Mouse (Mus musculus) limb, embryonic 15.5 days (tissue): ENCODE data around the gene Lmo2. TPM values are rescaled to one million over a fixed set of nuclear protein-coding genes. Genes with fewer than 3 reads are reported as not detected.

Experiments used
- ATAC-seq: fragments of 200-750 bp; cut with Nextera tagmentation; 2 replicates; pipeline ENCODE4 v1.8.0; 2017; ENCODE audit warnings: low read depth, moderate TSS enrichment; ENCODE audit not compliant: insufficient number of reproducible peaks, low FRiP score, low TSS enrichment
- H3K27ac ChIP-seq: fragments of 300-500 bp; sonication (generic); 2 replicates; pipeline ENCODE4 v1.5.1; 2015; ENCODE audit warnings: moderate library complexity, mild to moderate bottlenecking, inconsistent platforms
- H3K27me3 ChIP-seq: fragments of 300-500 bp; sonication (generic); 2 replicates; pipeline ENCODE4 v1.6.1; 2015; ENCODE audit warnings: inconsistent platforms
- H3K36me3 ChIP-seq: fragments of 300-500 bp; sonication (generic); 2 replicates; pipeline ENCODE4 v1.6.1; 2015; ENCODE audit warnings: inconsistent platforms
- H3K4me1 ChIP-seq: fragments of 300-500 bp; sonication (generic); 2 replicates; pipeline ENCODE4 v1.6.1; 2015; ENCODE audit warnings: inconsistent platforms
- H3K4me2 ChIP-seq: fragments of 300-500 bp; sonication (generic); 2 replicates; pipeline ENCODE4 v1.6.1; 2015; ENCODE audit warnings: mild to moderate bottlenecking, inconsistent platforms
- H3K4me3 ChIP-seq: fragments of 300-500 bp; sonication (generic); 2 replicates; pipeline ENCODE4 v1.5.1; 2015; ENCODE audit warnings: mild to moderate bottlenecking, inconsistent platforms
- H3K9ac ChIP-seq: fragments of 300-500 bp; sonication (generic); 2 replicates; pipeline ENCODE4 v1.6.1; 2015; ENCODE audit warnings: inconsistent platforms
- H3K9me3 ChIP-seq: fragments of 300-500 bp; sonication (generic); 2 replicates; pipeline ENCODE4 v1.6.1; 2016; ENCODE audit warnings: inconsistent platforms
- WGBS: fragments of 180-500 bp; shearing (Covaris S2); methylation state at CpG from one replicate; pipeline ENCODE4 v1.1.7; 2015; 5-methylcytosine and 5-hydroxymethylcytosine counted together
- polyA plus RNA-seq: library from polyadenylated mRNA; unstranded; fragments of >200 nt; fragmentation: Nextera tagmentation; extraction: Ambion mirVana; gene quantifications from 2 replicates; pipeline ENCODE4 v1.2.1, GENCODE M21; 2015

Gene Lmo2
- polyA plus RNA-seq, 1 experiment from 2014 or later, result 16.4 TPM

DNA sequence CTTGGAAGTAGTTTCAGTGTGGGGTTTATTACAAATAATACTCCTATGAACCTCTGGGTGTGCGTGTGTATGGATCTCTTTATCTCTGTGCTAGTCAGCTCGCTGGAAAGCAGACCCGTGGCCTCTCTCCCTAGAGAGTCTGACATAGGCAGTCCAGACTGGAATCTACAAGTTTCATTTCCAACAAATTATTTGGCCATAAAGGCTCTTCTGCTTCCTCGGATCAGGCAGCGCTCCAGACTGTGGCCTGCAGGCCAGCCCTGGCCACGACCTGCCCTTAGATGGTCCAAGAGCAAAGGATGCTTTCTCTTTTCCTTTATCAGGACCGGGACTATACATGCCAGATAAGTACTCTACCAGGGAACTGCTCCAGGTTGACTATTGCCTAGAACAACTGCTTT, 26.3 kb upstream of the Lmo2 start:
- H3K27ac ChIP-seq, result 0 out of 2 replicates have a peak overlapping the region, but pooled peaks have one; percentile 13
- WGBS, result 31% methylated on average over 7 of the region's 7 CpGs
- H3K4me2 ChIP-seq, result no peak overlapping the region
- H3K9ac ChIP-seq, result no peak overlapping the region
- no peaks in the 10 kb centered on the region for H3K9me3 ChIP-seq
- H3K4me1 ChIP-seq, result peaks cover 19% of the 10 kb centered on the region
- H3K4me3 ChIP-seq, result no peak overlapping the region
- H3K36me3 ChIP-seq, result no peaks in the 10 kb centered on the region
- ATAC-seq, result no peak
- no peaks in the 10 kb centered on the region for H3K27me3 ChIP-seq

DNA sequence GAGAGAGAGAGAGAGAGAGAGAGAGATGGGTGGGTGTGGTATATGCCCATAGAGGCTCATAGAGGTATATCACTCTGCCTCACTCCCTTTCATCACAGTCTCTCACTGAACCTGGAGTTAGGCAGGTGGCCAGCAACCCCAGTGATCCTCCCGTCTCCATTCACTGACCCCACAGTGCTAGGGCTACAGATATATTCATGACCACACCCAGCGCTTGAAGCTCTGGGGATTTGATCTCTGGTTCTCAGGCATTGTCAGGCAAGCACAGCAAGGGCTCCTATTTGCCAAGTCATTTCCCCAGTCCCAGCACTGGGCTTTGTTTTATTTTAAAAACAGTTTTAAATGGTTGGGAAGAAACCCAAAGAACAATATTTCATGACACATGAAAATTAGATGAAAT, 25.8 kb upstream of the Lmo2 start:
- Histone ChIP-seq H3K4me2 (no peak overlapping the region), H3K36me3 (no peaks in the 10 kb centered on the region), H3K4me3 (no peak overlapping the region), H3K27ac (no peak overlapping the region), H3K9me3 (no peaks in the 10 kb centered on the region), H3K27me3 (no peaks in the 10 kb centered on the region), H3K9ac (no peak overlapping the region), H3K4me1 (peaks cover 19% of the 10 kb centered on the region)
- no peak for ATAC-seq
- 49% methylated on average over 2 of the region's 2 CpGs for WGBS

DNA sequence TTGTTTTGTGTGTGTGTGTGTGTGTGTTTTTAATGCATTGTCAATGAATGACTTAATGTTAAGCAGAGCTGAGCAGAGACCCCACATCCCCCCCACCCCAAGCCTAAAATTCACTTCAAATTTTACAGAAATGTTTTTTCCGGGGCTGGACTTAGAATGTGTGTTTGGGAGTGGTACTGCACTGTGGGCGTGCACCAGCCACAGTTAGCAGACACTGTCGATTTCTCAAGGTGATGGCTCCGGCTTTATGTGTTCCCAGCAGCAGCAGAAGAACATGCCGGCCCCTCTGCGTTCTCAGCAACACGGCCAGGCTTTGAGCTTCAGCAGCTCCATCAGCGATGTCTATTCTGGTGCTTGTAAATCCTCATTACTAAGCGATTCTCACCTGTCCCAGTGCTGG, 25.3 kb upstream of the Lmo2 start:
- Histone ChIP-seq H3K9me3 (no peaks in the 10 kb centered on the region), H3K27me3 (no peaks in the 10 kb centered on the region), H3K4me2 (no peak overlapping the region), H3K36me3 (no peaks in the 10 kb centered on the region), H3K27ac (no peak overlapping the region), H3K4me1 (peaks cover 19% of the 10 kb centered on the region), H3K4me3 (no peak overlapping the region), H3K9ac (no peak overlapping the region)
- ATAC-seq, result no peak
- 46% methylated on average over 9 of the region's 9 CpGs for WGBS

DNA sequence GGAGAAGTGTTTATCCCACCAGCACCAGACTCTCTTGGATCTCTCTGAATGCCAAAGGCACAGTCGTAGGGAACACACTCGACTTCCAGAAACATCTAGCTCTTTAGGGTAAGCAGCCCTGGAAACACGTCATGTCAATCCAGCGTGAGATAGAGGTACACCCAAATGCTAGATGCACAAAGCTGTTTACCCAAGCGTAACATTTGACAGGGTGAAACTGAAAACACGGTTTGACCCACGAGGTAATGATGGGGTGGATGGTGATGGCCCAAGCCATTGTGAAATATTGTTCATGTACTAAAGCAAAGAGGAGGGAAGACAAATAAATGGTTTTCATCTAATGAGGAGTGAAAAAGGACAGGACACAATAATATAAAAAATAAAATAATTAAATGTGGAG, 23.5 kb upstream of the Lmo2 start:
- ATAC-seq, result no peak
- H3K27me3 ChIP-seq, result no peaks in the 10 kb centered on the region
- H3K4me2 ChIP-seq, result no peak overlapping the region
- H3K9ac ChIP-seq, result no peak overlapping the region
- H3K4me3 ChIP-seq, result no peak overlapping the region
- WGBS, result 74% methylated on average over 7 of the region's 7 CpGs
- no peak overlapping the region for H3K27ac ChIP-seq
- no peaks in the 10 kb centered on the region for H3K9me3 ChIP-seq
- no peaks in the 10 kb centered on the region for H3K36me3 ChIP-seq
- peaks cover 15% of the 10 kb centered on the region for H3K4me1 ChIP-seq

DNA sequence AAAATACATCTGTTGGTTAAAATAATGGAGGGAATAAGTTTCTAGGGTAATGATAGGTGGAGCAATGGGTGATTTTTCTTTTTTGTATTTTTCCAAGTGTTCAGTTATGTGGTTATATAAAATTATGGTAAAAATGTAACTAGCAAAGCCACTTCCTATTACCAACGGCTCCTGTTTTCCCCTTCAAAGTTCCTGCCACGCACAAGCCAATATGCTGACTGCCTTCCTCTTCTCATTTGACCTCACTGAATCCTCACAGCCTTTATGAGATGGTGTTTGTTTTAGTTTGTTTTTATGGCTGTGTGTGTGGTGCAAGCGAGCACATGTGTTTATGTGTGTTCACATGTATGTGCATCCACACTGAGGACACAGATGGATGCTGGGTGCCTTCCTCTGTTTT, 23.1 kb upstream of the Lmo2 start:
- Histone ChIP-seq H3K4me1 (peaks cover 15% of the 10 kb centered on the region), H3K4me3 (no peak overlapping the region), H3K9me3 (no peaks in the 10 kb centered on the region), H3K27ac (no peak overlapping the region), H3K9ac (no peak overlapping the region), H3K36me3 (no peaks in the 10 kb centered on the region), H3K27me3 (no peaks in the 10 kb centered on the region), H3K4me2 (no peak overlapping the region)
- ATAC-seq, result no peak
- WGBS, result 66% methylated on average over 3 of the region's 3 CpGs

DNA sequence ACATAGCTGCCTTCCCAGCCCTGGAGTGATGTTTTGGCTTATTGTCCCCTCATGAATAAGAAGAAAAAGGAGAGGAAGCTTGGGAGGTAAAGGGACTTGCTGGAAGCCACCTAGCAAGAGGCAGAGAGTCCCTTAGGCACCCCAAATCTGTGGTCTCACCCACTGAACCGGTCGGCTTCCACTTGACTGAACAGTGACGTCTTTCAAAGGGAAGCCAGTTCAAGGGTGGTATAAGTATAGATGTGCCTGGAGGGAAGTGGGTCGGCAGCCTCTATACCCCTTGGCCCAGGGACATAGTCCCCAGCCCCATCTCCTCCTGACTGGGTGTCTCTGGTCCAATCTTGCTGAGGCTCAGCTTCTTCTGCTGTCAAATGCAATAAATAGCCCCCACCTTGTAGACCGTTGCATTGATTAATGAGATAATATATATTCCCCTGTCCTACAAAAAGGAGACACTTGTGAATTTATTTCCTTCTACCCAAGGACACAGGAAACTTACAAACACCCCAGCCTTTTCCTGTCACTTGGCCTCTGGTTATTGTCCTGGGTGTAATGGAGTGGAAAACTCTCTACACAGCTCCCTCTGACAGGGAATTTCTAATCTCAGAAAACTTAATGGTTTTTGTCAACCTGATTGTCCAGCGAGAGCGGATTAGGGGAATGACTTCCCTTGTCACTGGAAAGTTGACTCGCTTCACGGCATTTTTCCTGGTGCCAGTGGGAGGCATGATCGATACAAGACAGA, 21.9 kb upstream of the Lmo2 start:
- Histone ChIP-seq H3K27ac (no peak overlapping the region), H3K9me3 (no peaks in the 10 kb centered on the region), H3K36me3 (no peaks in the 10 kb centered on the region), H3K4me3 (no peak overlapping the region), H3K9ac (no peak overlapping the region), H3K4me1 (peaks cover 7% of the 10 kb centered on the region), H3K27me3 (no peaks in the 10 kb centered on the region), H3K4me2 (no peak overlapping the region)
- ATAC-seq, result no peak
- WGBS, result 74% methylated on average over 10 of the region's 10 CpGs

DNA sequence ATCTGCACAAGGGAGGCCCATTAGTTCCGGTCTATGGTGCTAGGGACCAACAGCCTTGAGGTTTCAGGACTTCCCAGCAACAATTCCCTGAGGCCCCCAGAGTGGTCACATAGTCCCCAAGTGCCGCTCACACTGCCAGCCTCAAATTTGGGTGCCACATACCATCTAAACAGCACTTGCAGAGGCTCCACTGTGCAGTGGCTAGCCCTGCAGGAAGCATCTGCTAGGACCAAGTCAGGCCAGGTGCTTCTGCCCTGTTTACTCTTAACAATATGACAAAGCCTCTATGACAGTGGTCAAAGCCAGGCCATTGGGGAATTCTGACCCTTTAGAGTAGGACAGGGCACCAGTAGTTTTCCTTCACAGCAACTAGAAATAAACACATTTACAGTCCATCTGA, 21.1 kb upstream of the Lmo2 start:
- no peak for ATAC-seq
- Histone ChIP-seq H3K27me3 (no peaks in the 10 kb centered on the region), H3K9ac (no peak overlapping the region), H3K27ac (no peak overlapping the region), H3K36me3 (no peaks in the 10 kb centered on the region), H3K4me2 (no peak overlapping the region), H3K4me1 (0 out of 2 replicates have a peak, but pooled peaks cover 2% of the 10 kb centered on the region), H3K9me3 (no peaks in the 10 kb centered on the region), H3K4me3 (no peak overlapping the region)
- 87% methylated on average over 2 of the region's 2 CpGs for WGBS

DNA sequence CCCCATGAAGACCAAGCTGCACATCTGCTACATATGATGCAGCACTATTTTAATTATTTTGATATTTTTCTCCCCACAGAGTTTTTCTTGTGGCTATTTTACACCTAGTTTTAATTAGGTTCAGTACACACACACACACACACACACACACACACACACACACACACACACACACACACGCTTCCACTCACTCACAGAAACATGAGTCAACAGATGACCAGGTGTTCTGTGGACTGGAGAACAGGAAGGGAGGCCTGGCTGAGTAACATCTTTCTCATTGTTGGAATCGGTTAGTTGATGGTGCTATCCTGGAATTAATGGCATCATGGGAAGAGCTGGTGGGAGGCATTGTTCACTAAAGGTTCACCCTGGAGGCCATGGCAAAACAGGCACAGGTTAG, 20.1 kb upstream of the Lmo2 start:
- H3K4me2 ChIP-seq, result no peak overlapping the region
- no peaks in the 10 kb centered on the region for H3K9me3 ChIP-seq
- 69% methylated on average over 2 of the region's 2 CpGs for WGBS
- no peak overlapping the region for H3K4me3 ChIP-seq
- H3K9ac ChIP-seq, result no peak overlapping the region
- H3K36me3 ChIP-seq, result no peaks in the 10 kb centered on the region
- no peak for ATAC-seq
- H3K4me1 ChIP-seq, result no peaks in the 10 kb centered on the region
- no peak overlapping the region for H3K27ac ChIP-seq
- H3K27me3 ChIP-seq, result no peaks in the 10 kb centered on the region

DNA sequence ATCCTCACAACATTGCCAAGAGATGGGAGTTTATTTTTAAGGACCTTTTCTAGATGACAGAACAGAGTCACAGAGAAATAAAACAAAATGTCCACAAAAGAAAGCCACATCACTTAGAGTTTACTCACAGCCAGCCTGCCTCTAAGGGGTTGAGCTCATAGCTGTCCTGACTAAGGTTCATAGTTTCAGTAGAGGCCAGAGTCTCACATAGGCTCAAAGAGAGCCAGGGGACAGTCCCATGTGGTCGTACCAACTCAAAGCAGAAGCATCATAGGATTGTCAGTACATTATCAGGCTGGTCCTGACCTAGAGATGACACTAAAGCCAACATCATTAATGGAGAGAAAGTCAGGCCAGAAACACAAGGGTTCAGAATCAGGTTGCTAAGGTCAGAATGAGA, 19.2 kb upstream of the Lmo2 start:
- Histone ChIP-seq H3K4me3 (no peak overlapping the region), H3K4me2 (no peak overlapping the region), H3K9me3 (no peaks in the 10 kb centered on the region), H3K9ac (no peak overlapping the region), H3K4me1 (no peaks in the 10 kb centered on the region), H3K36me3 (no peaks in the 10 kb centered on the region), H3K27me3 (no peaks in the 10 kb centered on the region), H3K27ac (no peak overlapping the region)
- ATAC-seq, result no peak
- 74% methylated on average over 1 of the region's 1 CpGs for WGBS

DNA sequence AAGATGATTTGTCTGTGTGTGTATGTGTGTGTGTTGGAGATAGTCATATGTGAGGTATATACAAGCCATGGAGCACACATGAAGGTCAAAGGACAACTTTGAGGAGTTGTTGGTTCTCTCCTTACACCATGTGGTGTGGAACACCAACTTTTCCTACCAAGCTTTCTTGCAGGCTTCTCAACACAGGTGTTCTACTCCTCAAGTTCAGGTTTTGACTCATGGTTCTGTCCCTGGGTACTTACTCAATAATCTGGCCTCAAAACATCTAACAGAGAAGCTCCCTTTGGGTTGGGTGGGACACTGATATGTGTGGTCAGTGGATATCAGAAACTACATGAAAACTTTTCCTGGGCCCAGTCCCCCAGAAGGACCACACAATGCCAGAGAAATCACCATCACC, 18.8 kb upstream of the Lmo2 start:
- Histone ChIP-seq H3K27ac (no peak overlapping the region), H3K9me3 (no peaks in the 10 kb centered on the region), H3K36me3 (no peaks in the 10 kb centered on the region), H3K4me3 (no peak overlapping the region), H3K4me1 (no peaks in the 10 kb centered on the region), H3K4me2 (no peak overlapping the region), H3K27me3 (no peaks in the 10 kb centered on the region), H3K9ac (no peak overlapping the region)
- no peak for ATAC-seq

DNA sequence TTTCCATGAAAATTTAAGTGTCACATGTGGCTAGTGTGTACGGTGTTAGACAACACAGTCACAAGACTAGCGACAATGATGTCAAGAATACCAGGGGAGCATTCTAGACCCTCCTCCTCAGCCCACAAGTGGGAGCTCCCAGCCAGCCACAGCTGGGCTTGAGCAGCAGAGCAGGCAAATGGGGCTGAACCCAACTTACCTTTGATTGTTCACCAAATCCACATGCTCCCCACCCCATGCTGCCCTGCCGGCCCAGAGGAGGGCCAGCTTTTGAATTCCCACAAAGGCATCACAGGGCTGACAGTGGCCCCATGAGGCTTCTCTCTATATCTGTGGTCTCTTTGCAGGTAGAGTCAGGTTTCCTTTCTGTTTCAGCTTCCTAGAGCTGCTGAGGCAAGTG, 16.7 kb upstream of the Lmo2 start:
- Histone ChIP-seq H3K9me3 (no peaks in the 10 kb centered on the region), H3K36me3 (no peaks in the 10 kb centered on the region), H3K4me3 (no peak overlapping the region), H3K4me2 (no peak overlapping the region), H3K9ac (no peak overlapping the region), H3K27me3 (no peaks in the 10 kb centered on the region), H3K27ac (no peak overlapping the region), H3K4me1 (no peaks in the 10 kb centered on the region)
- 66% methylated on average over 3 of the region's 3 CpGs for WGBS
- ATAC-seq, result no peak

DNA sequence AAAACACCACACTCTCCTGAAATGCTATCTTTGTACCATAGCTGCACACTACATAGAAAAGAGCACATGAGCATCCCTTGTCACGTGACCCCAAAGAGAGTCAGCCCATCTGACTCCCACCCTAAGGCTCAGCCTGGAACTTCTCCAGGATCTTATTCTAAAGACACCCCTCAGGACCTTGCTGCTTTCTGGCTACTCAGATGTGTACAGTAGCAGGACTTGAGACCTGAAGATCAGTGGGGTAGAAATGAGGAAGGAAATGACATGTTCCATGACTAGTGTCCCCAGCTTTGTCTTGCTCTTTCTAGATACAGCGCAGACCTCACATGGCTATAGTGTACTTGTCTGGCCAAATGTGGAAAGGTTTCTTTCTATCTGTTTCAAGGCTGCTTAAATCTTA, 12.9 kb upstream of the Lmo2 start:
- Histone ChIP-seq H3K4me3 (no peak overlapping the region), H3K4me1 (peaks cover 5% of the 10 kb centered on the region; the same call in 1 of the 2 replicates), H3K4me2 (no peak overlapping the region), H3K36me3 (no peaks in the 10 kb centered on the region), H3K27me3 (no peaks in the 10 kb centered on the region), H3K27ac (no peak overlapping the region), H3K9me3 (no peaks in the 10 kb centered on the region), H3K9ac (no peak overlapping the region)
- ATAC-seq, result no peak
- 85% methylated on average over 2 of the region's 2 CpGs for WGBS

DNA sequence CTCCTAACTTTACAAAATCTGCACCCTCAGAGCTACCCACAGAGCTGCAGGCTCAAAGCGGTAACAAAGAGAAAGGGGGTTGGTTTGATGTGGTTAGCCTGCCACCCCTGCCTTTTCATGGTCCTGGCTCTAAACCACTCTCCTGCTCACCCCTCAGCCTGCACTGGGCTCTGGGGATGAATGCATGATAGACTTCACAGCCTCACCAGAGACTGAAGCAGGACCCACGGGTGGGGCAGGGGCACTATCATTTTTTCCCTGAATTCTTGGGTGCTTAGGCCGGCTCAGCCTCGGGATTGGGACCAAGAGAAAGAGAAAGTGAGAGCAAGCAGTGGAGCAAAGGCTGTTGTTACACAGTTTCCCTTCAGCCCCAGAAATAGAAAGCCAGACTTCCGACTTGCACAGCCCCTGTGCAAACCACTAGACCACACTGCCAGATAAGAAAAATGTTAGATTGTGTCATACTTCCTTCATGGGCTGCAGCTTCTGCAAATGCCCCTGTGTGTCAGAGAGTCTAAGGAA, 12.2 kb upstream of the Lmo2 start:
- ATAC-seq, result no peak
- H3K27me3 ChIP-seq, result no peaks in the 10 kb centered on the region
- no peak overlapping the region for H3K4me2 ChIP-seq
- no peak overlapping the region for H3K9ac ChIP-seq
- no peak overlapping the region for H3K4me3 ChIP-seq
- no peaks in the 10 kb centered on the region for H3K9me3 ChIP-seq
- H3K27ac ChIP-seq, result no peak overlapping the region
- peaks cover 5% of the 10 kb centered on the region; the same call in 1 of the 2 replicates for H3K4me1 ChIP-seq
- 65% methylated on average over 5 of the region's 5 CpGs for WGBS
- H3K36me3 ChIP-seq, result no peaks in the 10 kb centered on the region
